ENCODE assay signal across 11 mouse cellular contexts in the genomic region with DNA sequence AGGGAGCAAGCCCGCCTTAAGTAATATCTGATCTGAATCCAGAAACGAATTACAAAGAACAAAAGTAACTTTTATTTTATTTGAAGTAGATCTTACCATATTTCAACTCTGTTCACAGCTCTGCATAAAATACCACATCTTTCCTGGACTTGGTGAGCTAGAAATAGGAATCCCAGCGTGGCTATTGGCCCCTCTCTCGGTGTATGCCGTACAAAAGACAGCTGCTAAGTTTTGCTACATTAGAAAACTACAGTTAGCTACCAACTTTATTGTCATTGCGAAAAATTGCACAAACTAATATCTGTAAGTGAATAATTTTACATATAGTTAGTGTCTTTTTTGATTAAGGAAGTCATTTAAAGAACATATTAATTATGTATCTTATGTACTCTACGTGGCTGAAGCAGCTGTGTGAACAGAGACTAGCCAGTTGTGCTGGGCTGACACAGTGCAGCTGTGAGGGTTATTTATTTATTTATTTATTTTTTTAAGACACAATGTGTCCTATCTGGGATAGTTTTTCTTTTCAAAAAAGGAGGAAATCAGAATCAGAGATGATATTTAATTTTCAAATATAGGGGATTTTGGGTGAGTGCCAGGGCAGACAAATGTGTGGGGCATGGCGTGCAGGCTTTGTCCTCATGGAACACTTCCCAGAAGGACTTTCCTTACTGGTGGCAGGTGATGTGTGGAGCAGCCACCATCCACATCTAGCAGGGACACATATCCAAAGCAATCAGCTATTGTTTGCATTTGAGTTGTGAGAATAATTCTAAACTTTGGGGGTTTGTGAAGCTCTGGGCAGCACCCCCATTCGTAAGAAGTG.
"Had no signal": no experiment of that assay in that cellular context is flagged by ENCODE, and none has a peak within 500 bp of the region (broad histone marks: within the 10 kb centered on the region; RNA-seq: fewer than 3 reads in every experiment).

No protein-coding gene starts in this region.

- H3K4me2 ChIP-seq: liver, embryonic 11.5 days; liver, embryonic 15.5 days; midbrain, embryonic 13.5 days had no signal

- H3K9ac ChIP-seq: liver, embryonic 15.5 days; midbrain, embryonic 13.5 days had no signal

- H3K4me1 ChIP-seq: liver, embryonic 15.5 days had no signal

- DNase-seq: kidney, postnatal 36 days; lung, adult 2 months; thymus, postnatal 4 days had no signal

- H3K36me3 ChIP-seq: liver, embryonic 15.5 days; midbrain, embryonic 13.5 days had no signal

- ATAC-seq: hindbrain, embryonic 16.5 days; inflammation-experienced regulatory T-cells, adult 6 months; intestine, postnatal 0 days had no signal

- H3K4me3 ChIP-seq: left cerebral cortex, adult 2 months; liver, embryonic 15.5 days; midbrain, embryonic 13.5 days had no signal

- H3K9me3 ChIP-seq: liver, embryonic 15.5 days; midbrain, embryonic 13.5 days had no signal

- H3K27ac ChIP-seq: left cerebral cortex, adult 2 months; liver, embryonic 15.5 days; midbrain, embryonic 13.5 days; stomach, postnatal 0 days had no signal
